Mouse (Mus musculus) spleen, postnatal 36 days (tissue): ENCODE data around the gene Tmbim6.
"Not testable (repeated sequence)": the region's sequence is repeated elsewhere in the genome, so short reads cannot be mapped to it uniquely, and the experiment has no call there.

Source experiments
- DNase-seq, 2 experiments: peaks; one replicate each; pipeline ENCODE4 v3.0.0; 2022; ENCODE audit warnings: low spot score in 2 of 2, mixed read lengths in 1 of 2

Gene Tmbim6

DNA sequence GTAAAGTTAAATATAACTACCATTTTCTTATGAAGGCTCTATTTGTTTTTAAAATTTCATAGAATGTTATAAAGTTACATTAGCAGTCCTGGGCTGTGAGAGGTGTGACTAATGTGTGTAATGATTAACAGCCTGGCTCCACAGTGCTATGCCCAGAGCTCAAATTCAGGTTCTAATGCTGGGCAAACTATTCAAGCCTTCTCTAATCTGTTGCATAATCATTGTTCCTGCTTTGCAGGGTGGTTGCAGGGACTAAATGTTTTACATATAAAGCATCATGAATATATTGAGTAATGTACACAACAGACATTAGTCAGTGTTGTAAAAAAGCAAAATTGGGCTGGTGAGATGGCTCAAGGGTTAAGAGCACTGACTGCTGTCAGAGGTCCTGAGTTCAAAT lies 9.8 kb upstream of the Tmbim6 start:
- DNase-seq, result no peak

DNA sequence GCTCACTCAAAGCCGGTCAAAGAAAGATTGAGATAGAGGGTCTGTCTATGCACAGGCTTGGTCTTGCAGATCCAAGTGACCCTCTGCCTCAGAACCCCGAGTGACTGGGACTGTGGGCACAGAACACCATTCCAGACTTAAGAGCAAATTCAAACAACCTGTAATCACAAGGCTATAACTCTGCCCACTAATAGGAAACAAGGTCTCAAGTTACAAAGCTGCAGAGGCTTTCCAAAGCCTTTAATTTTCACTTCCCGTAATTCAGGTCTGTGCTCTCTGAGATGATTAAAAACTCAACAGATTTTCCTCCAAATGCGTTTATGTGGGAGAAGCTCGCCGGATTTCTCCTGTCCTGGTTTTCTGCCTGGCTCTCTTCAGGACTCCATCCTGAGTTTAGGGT lies 8.6 kb upstream of the Tmbim6 start:
- DNase-seq, result no peak

DNA sequence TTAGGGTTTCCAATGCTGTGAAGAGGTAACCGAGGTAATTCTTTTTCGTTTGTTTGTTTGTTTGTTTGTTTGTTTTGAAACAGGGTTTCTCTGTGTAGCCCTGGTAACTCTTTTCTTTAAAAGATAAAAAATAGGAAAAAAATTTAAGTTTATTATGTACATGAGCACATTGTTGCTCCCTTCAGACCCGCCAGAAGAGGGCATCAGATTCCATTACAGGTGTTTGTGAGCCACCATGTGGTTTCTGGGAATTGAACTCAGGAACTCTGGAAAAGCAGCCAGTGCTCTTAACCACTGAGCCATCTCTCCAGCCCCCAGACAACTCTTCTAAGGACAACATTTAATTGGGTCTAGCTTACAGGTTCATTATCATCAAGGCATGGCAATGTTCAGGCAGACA lies 6.6 kb upstream of the Tmbim6 start:
- not testable (repeated sequence) for DNase-seq

DNA sequence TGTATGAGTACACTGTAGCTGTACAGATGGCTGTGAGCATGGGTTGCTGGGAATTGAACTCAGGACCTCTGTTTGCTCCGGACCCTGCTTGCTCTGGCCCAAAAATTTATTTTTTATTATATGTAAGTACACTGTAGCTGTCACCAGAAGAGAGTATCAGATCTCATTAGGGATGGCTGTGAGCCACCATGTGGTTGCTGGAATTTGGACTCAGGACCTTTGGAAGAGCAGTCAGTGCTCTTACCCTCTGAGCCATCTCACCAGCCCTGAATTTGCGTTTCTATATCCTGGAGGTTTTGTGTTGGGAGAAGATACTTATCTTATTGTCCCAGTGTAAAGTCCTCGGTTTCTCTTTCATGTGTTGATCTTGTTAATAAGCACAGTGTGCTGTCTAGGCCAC lies 5.9 kb upstream of the Tmbim6 start:
- no peak for DNase-seq

DNA sequence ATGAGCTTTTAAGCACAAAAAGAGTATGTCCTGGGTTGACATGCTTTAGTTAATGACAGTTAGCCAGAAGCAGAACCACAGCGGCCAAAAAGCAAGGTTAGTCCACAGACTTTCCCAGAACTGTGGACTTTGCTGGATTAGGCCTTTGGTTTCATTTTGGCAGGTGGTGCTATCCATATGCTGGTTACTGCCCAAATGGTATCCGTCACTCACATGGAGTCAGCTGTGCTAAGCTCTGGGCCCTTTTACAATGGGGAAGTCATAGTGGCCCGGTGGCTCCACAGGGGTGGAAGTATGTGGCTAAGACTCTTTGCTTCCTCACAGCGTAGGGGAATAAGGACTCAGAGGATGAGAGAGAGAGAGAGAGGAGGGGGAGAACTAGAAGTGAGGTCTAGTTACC lies 4.7 kb upstream of the Tmbim6 start:
- DNase-seq, result peak in 1 of 2 experiments; percentile 29

DNA sequence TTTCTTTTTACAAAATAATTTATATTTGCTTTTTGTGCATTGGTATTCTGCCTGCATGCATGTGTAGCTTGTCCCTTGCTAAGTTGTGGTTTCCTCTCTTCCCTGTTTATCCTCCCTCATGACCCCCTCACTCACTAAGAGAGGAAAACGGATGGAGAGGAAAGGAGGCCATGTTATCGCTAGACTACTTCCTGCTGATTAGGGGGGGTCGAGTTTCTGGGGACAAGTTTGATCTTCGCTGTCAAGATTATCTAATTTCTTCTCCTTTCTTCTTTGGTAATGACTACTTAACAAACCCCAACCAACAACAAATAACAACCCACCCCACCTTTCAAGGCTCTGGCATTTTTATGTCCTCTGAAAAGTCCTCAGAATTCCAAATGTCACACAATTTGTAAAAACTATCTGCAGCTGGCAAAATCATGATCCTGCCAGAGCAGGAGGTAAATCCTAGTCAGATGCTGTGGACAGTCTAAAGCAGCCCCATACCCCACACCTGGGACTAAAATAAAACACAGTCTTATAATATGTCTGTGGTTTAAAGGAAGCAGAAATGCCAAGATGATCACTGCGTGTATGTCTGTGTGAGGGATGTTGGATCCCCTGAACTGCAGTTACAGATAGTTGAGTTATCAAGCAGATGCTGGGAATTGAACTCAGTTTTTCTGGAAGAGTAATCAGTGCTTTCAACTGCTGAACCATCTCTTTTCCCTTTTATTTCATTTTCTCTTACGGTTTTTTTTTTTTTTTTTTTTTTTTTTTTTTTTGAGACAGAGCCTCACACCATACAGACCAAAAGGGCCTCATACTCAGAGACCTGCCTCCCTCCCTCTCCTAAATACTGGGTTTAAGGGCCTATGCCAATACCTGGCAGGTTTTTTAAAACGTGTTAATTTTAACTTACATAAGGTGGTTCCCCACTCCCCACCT lies 1.9 kb upstream of the Tmbim6 start:
- no peak for DNase-seq

DNA sequence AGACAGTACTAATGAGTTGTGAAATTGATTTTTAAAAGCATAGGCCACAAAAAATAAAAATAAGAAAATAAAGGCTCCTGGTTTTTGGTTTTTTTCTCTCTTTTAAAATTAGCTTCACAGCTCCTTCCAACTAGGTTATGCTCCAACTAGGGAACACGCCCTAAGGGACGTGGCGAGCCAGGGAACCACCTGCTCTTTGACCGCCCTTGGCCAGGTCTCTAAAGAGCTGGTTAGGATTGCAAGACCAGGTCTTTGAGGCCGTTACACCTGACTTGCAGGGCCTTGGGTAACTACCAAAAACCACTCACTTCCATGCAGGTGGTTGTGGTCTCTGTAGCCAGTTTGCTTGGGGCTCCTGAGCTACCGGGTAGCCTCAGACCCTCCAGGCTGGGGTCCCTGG lies 707 bp upstream of the Tmbim6 start:
- DNase-seq, result no peak

DNA sequence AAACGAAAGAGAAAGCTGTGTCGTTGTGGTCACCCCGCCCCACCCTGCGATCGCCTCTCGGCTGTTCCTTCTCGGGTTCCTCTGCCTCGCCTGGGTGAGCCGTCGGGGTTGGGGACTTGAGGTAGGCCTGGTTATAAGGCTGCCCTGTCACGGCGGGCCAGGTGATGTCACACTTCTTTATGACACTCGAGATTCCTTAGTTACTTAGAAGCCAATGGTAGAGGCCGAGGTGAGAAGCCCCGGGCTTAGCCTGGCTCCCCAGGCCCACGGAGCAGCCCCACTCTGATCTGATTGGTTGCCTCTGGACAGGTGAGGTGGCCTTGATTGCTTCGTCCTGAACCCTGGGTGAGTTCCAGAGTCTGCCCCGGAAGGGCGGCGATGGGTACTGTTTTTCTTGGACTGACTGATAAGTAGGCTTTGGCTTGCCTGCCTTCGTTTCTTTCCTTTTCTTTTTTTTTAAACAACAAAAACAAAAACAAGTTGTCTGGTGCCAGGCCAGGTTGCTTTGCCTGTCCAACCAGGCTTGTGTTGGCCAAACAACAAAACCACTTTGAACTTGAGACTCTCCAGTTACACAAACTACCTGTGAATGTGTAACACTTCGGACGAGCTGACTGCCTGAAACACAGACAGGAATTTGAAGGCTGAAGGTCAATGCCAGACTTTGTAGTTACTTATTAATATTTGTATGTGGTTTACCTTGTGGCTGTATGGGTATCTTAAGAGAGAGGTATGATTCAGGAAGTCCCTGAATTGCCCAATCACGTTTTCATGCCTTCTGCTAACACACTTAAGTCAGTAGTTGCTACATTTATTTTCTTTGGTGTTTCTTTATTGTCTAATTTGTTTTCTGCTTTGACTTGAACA lies 937 bp downstream of the Tmbim6 start:
- DNase-seq, result peak; percentile 81 to 83

DNA sequence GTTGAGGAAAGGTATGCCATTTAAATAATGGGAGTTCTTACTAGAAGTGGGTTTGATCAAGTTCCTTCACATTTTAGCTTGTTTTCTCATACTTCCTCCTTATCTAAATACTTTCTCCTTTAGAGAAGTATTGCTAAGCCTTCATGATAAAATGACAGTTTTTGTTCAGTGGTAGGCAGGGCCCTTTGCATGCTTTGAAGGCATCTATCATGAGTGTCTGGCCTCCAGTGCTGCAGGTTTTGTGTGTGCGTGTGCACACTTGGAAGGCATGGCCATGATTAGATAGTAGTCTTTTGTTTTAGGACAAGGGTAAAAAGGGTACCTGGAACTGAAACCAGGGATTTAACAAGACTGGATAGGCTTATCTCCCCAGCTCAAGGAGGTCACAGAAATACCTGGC lies 3.8 kb downstream of the Tmbim6 start:
- DNase-seq, result no peak

DNA sequence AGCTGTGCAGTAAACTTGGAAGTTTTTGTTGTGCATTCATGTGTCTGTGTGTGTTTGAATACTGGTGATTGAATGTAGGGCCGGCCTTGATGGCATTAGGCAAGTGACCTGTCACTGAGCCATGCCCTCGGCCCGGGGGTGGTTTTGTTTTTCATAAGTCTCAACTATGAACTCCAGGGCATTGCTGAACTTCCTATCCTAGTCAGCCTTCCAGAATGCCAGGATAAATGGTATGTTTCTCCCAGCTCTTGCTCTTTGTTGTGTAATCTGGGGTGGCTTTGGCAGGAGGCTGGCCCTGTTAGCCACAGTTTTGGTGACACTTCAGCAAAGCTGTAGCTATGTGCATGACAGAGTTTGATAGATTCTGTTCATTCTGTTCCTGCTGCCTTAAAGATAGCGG lies 4.2 kb downstream of the Tmbim6 start:
- no peak for DNase-seq

DNA sequence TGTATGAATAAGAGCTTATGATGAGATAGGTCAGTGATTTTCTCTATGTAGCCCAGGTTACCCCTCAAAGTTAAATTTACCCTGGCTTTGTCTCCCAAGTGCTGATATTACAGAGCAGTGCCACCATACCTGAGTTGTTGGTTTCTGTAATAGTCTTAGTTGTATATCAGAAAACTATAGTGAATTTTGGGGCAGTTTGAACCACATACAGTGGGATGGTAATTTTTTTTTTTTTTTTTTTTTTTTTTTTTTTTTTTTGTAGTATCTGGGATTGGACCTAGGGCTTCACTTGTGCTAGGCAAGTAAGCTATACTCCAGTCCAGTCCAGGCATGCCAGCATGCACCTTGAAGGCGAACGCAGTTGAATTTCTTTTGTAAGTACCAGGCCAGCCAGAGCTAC lies 4.9 kb downstream of the Tmbim6 start:
- no peak for DNase-seq

DNA sequence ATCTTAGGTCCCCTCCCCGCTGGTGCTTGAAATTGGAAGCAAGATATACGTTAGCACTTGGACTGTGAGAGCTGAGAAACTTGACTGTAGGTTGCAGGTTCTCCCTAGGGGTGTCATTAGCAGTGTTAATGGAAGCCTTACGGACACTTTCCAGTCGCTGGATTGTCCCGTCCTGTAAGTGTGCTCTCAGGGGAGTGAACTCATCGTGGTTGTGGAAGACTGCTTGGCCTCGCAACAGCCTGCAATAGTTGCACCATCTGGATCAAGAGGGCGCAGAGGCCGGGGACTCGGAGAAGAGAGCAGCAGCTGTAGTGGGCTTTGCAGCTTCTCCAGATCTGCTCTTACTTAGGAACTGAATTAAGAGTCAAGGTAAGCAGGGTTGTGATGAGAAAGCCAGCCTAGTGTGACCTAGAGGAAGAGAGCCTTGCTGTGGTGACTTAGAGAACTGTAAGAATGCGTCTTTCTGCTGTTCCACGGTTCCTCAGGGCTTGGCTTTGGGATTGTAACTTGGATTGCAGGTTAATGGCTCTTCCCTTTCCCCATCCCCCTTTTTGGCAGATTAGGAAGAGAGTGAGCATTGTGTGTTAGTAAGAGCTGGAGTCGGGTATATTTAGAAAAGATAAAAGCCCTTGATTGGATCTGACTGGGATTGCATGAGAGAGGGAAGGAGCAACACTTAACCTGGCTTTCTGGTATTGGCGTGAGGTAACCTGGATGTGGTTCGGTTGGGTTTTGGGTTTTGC lies 7.0 kb downstream of the Tmbim6 start:
- no peak for DNase-seq

DNA sequence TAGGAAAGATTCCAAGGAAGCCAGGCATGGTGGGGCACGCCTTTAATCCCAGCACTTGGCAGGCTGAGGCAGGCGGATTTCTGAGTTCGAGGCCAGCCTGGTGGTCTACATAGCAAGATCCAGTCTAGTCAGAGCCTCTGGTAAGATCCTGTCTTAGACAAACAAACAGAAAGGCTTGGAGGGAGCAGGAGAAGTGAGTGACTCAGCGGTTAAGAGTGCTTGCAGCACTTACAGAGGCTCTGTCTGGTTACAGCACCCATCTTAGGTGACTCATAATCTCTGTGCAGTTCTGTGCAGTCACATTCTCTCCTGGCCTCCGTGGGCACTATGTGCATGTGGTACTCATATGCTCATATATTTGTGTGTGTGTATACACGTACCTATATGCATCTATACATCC lies 7.9 kb downstream of the Tmbim6 start:
- no peak for DNase-seq

DNA sequence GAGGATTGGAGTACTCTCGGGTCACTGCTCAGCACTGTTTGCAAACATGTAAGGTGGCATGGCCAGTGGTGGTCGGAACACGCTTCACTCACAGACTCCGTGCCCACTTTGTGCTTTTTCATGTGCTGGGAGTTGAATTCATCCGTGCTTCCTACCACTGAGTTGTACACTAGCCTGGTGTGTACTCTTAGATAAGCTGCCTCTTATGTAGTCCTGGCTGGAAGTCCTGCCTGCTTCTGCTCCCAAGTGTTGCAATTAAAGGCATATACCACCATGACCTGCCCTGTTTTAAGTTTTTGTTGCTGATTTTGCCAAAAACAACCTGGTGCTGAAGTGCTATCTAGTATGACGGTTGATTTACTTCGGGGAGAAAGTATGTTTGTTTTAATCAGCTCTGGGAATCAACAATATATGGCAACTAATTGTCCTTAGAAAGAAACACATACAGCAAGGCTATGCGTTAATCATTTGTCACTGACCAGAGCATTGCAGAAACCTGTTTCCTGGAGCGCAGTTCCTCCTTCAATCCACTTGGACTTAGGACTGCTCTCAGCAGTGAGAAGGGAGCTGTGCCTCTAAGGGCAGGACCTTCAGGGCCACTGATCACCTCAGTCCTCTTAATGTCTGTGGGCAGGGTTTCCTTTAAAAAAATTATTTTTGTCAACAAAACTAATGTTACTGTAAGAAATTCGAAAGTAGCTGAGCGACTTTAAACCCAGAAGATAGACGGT lies 10.6 kb downstream of the Tmbim6 start:
- no peak for DNase-seq

DNA sequence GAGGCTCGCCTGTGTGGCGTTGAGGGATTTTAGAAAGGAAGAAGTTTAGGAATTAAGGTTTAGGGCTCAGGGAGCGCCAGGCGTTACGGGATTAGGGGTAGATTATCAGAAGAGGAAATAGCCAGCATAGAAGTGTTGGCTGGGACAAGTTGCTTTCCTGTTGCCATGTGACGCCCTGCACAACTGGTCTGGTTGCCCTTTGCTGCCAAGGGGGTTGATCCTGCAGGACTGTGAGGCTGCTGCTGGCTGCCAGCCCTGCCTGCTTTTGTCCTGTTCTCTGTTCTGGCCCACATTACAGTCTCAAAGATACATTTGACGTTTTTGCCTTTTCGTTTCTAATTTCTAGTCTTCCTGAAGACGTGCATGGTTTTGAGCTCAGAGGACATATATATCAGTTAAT lies 12.5 kb downstream of the Tmbim6 start:
- no peak for DNase-seq

DNA sequence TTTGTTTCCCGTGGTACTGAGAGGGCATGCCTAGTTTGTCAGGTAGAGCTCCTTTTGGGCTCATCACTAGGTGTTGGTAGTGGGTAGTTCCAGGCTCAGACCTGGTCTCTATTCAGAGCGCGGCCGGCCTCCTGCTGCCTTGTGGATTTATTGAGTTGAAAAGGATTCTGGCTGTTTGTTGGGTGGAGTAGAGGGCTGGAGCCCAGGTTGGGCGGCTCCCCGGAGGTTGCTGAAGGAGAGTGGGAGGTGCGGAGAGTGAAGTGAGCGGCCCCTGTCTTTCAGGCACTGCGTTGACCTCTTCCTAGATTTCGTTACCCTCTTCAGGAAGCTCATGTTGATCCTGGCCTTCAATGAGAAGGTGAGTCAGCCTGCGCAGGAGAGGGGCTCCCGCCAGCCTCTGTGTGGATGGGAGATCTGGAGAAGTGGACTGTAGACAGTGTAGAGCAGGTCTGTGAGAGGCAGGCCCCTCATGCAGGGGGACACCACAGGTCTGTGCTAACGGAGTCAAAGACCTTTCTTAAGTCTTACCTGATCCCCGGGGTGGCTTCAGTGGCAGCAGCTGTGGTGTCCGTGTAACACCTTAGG lies 14.4 kb downstream of the Tmbim6 start:
- no peak for DNase-seq

DNA sequence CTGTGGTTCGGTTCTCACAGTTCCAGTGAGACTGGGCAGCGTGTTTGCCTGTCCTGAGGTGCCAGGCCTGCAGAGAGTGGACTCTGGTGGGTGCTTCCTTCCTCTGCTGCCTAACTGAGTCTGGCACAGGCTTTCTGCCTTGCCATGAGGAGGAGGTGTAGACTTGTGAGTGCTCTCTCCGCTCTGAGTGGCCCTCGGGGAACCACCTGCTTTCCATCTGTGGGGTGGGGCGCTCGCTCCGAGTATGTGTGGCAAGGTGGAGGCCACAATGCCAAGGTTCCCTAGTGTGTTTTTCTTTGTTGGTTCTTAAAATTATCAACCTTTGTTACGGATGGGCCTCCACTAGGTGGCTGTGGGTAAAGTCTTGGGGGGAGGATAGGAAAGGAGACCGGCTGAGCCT lies 16.2 kb downstream of the Tmbim6 start:
- DNase-seq, result no peak

DNA sequence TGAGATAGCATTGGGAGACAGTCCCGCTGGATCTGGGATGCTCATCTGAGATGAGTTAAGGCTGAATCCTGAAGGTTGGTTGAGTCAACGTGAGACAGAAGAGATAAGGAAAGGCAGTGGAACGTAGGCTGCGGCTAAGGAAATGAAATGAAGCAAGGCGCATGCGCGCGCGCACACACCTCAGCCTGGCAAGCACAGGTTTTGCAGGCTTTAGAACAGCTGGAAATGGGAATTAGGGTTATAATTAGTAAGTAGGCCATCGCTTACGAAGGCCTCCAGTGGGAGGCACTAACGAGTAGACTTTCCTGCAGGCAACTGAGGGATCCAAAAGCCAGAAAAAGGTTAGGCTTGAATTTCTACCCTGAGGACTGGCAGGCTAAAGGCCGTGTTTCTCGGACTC lies 19.1 kb downstream of the Tmbim6 start:
- DNase-seq, result no peak

DNA sequence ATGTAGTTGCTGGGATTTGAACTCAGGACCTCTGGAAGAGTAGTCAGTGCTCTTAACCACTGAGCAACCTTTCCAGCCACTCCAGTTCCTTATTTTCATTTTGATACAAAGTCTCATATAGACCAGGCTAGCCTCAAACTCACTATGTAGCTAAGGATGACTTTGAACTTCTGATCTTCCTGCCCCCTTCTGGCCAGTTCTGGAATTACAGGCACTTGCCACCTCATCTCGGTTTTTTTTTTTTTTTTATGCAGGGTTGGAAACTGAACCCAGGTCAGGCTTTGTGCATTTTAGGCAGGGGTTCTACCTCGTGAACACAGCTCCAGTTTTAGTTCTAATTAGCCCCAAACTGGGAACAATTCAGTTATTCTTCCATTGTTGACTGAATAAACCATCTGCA lies 23.1 kb downstream of the Tmbim6 start:
- peak in 1 of 2 experiments; percentile 37 for DNase-seq

DNA sequence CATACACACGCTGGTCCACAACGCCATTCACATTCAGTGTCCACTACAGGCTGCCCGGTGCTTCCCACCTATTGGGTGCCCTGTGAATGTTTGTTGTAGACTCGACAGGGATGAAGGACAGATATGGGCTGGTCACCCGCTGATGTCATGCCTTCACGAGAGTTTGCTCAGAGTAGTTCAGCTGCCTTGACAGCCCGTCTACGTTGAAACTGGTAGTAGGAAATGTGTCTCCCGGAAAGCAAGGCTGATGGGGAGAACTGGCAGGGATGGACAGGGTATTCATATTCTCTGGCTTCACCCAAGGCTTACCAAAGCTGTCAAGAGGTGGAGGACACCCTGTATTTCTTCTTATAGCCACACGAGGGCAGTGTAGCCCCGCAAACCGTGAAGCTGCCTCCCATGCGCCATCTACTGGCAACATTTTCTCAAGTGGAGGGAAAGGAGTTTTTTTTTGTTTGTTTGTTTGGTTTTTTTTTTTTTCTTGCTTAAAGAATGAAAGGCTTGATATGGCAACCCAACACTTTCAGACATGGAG lies 23.7 kb downstream of the Tmbim6 start:
- DNase-seq, result peak; percentile 69 to 76

DNA sequence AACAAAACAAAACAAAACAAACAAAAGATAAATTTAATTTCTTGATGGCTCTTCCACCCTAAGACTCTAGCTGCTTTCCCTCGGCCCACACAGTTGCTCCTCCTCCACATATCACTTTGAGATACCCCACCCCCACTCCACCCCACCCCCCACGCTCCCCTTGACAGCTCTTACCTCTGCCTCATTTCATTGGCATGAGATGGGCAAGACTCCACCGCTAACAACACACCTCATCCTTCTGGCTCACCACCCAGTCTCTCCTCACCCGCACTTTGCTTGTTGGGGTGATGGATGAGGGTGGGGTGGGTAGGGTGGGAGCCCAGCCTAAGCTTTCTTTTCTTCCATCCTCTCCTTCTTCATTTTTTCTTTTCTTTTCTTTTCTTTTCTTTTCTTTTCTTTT lies 24.3 kb downstream of the Tmbim6 start:
- DNase-seq, result no peak
